Mouse (Mus musculus) testis, adult 2 months (tissue): Measurements from ENCODE around the gene Grasp.

Source experiments
- CTCF ChIP-seq: fragments of 200-500 bp; IDR thresholded peaks from 2 replicates; pipeline ENCODE4 v1.5.1; 2012; ENCODE audit warnings: low read depth, mild to moderate bottlenecking, inconsistent platforms, low read length, moderate library complexity; ENCODE audit not compliant: control insufficient read depth, insufficient read depth, insufficient replicate concordance
- POLR2A ChIP-seq: fragments of 200-500 bp; IDR thresholded peaks from 2 replicates; pipeline ENCODE4 v1.6.1; 2012; ENCODE audit warnings: low read depth, mild to moderate bottlenecking, inconsistent platforms, low read length, moderate library complexity; ENCODE audit not compliant: control insufficient read depth

DNA sequence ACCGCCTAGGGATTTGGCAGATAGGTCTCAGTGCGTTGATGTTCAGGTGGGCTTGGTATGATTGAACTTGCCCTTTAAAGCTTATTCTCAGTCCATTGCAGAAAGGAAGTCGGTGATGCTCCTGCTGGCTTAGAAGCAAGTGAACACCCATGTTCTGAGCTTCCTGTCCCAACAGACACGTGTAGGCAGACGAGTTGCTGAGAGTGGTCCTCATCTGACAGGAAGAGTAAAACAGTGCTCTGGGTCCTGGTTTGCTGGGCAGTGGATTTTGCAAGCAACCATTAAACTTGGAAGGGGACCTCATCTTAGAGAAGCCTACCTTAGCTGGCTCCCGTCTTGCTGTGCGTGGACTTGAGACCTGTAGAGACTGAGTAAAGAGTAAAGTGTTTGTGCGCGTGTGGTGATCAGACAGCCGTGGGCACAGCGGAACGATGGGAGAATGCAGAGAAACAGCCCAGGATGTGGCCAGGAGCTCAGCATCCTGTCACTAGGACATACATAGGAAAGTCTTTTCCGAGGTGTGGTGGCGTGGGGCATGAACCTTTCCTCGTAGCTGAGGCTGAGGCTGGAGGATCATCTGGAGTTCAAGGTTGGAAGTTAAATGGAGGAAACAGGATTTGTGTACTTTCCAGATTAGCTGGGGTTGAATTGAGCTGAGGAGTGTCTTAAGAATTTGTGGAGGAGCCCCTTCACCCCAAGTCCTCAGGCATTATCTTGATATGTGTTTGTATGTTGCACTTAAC, 43.5 kb upstream of the Grasp start:
- no peak for TF ChIP-seq CTCF
- no peak for TF ChIP-seq POLR2A
